Mouse (Mus musculus) layer of hippocampus, postnatal 36 days (tissue): Measurements from ENCODE around the gene Slc37a3. TPM values are rescaled to one million over a fixed set of nuclear protein-coding genes. Genes with fewer than 3 reads are reported as not detected.
"Not testable (repeated sequence)": the region's sequence is repeated elsewhere in the genome, so short reads cannot be mapped to it uniquely, and the experiment has no call there.

Experiments
- DNase-seq, 2 experiments: peaks; one replicate each; pipeline ENCODE4 v3.0.0; 2022
- total RNA-seq, 2 experiments: library from RNA; stranded (reverse); gene quantifications; 2 replicates each; pipeline ENCODE4 v1.2.3; 2021

Slc37a3 gene
- total RNA-seq, 2 experiments from 2014 or later, result 73.8 to 84.2 TPM

DNA sequence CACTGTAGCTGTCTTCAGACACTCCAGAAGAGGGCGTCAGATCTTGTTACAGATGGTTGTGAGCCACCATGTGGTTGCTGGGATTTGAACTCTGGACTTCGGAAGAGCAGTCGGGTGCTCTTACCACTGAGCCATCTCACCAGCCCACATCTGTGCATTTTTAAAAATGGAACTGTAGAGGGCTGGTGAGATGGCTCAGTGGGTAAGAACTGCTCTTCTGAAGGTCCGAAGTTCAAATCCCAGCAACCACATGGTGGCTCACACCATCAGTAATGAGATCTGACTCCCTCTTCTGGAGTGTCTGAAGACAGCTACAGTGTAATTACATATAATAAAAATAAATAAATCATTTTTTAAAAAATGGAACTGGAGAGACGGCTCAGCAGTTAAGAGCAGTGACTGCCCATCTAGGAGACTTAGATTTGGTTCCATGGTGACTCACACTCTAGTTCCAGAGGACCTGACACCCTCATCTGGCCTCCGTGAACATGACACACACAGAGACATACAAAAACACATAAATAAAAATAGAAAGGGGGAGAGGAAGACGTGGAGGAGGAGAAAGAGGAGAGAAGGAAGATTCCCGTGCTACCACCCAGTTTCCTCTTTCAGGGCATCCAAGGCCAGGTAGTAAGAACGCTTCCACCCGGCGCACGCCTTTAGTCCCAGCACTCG, 823 bp upstream of the Slc37a3 start:
- not testable (repeated sequence) for DNase-seq

- DNase-seq, result no peak
These were observed 700 bp downstream of the Slc37a3 start for GRCm38 (mm10) chr6:39376775-39377174.

DNA sequence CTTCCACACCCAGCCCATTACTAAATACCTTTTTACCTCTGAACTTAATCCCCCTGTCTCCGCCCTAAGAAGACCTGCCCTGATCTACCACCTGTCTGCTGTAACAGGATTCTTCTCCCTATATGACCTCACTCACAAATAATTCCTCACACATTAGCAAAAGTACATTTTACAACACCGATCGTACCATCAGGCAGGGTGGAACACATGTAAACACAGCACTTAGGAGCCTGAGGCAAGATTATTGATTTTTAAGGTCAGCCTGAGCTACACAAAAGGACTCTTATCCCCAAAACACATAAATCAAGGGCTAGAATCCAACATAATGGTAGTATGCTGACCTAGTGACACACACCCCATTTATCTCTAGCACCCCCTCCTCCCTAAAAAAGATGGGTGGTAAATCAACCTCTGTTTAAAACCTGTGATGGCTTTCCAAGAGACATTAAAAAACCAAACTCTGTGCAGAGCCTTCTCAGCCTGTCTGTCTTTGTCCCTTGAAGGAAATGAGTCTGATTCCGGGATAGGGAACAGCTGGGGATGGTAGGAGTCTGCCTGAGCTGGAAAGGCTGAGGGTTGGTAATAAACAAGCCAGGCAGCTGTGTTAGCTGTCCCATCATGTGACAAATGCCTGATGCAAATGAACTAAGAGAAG, 4.0 kb downstream of the Slc37a3 start:
- no peak for DNase-seq

DNA sequence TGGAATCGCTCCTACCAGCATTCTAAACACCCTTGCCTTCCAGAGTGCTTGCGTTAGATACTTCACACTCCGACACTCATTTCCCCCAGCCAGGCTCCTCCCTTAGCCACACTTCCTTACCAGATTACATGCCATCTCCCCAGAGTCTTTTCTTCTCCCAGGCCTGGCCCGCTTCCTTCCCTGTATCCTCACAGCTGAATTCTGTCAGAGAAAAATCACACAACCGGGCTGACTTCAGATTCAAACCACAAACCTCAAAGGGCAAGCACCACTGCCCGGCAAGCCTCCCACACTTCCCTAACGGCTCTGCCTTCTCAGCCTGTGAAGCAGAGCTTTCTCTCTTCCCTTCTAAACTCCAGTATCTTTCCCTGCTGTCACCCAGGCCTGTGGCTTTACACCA, 4.7 kb downstream of the Slc37a3 start:
- DNase-seq, result no peak

DNA sequence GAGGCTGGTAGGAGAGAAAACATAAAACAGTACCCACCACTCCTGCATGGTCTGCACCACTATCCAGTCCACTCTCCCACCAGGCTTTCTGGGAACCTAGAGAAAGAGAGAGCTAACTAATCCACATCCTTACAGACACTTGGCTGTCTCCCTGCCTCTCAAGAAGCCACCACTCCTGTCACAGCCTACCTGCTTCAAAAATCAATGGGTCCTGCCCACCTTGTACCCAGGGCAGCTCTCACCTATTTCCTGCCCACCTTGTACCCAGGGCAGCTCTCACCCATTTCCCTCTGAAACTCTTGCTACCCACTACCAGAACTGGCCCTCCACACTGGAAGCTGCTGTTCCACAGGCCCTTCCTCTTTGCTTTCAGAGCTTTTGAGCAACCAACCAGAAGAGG, 5.4 kb downstream of the Slc37a3 start:
- no peak for DNase-seq

DNA sequence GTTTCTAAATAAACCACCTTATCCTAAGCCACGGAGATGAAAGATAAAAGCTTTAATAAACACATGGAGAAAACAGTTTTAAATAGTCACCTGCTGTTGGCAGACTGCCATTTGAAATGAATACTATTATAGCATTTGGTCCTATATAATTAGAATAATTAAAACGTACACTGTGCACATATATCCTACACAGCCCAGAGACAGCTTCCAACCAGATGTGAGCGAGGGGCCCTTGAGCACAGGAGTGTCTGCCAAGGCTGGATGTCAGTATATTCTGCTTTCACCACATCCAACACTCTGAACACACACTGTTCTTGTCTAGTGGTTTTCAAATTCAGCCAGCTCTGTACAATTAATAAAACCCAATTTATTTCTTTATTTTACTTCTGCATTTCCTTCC, 7.8 kb downstream of the Slc37a3 start:
- DNase-seq, result no peak

- no peak for DNase-seq
These were observed 14.8 kb downstream of the Slc37a3 start for GRCm38 (mm10) chr6:39362684-39363083.

- not testable (repeated sequence) for DNase-seq
These were observed 18.3 kb downstream of the Slc37a3 start for GRCm38 (mm10) chr6:39359207-39359606.

DNA sequence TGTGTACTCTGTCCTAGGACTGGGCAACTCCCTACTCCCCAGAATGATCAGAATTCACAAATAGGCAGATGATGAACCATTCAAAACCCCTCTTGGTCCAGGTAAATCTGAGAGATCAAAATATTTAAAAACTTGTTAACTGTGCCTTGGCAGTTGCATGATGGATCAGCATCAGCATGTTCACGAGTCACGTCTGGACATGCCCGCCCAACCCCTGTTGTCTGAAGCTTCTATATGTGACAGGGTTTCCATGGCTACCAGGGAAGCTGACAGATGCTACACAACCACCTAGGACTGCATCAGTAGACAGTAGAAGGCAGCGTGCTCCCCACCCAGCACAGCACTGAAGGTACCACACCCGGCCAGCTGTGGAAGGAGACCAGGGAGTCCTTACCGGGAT, 28.5 kb downstream of the Slc37a3 start:
- no peak for DNase-seq

DNA sequence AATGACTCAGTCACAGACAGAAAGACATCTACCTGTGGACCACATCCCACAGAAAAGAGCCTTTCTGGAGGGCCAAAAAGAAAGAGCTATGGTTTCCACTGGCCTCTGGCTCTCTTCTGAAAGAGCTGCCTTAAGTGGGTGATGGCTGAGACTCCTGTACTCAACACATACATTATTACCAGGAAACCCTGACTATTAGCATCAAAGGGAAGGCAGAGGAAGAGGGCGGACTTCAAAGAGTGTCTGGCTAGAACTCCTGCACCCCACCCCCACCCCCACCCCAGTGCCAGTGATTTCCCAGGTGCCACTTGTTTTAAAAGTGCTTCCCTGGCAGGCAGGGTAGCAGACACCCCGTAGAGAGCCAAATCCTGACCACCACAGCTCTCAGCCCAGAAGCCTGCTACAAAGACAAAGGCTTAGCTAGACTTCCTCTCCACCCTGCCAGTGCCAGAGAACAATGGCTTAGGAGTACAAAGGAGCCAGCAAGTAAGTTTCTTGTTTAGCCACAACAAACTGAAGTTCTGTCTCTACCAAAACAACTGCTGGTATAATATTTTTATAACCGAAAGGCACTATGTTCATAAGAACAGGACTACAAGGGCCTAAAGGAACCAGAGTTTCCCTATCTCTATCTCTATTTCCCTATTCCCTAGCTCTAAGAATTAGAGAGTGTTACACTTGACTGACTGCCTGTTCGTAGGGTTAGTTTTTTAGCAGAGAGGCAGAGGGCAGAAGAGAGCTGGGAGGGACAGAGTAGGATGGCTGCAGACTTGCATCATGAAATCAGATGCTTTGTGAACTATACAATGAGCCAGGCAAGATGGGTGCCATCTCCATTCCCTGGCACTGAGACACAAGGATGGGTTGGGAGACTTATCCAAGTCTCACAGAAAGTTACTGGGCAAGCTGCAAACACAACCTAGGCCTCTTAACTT, 29.3 kb downstream of the Slc37a3 start:
- no peak for DNase-seq

DNA sequence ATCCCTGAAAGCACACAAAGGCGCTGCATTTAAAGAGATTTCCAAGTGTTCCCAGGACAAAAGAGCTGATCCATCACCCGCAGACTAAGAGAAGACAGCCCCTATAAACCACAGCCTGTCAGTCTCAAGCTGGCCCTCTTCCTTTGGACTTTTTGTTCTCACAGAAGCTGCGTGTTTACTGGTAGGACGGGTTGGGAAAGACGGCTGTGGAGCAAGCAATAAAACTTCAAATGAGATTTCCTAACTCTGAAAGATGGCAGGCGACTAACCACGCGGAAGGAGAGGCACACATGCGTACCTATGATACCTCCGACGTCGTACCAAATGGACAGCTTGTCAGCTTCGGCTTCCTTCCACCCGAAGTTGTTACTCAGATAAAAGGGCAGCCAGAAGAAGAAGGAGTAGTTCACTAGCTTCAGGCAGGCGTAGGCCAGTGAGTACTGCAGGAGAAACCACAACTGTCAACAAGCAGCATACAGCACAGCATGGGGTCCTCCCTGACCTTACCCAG, 30.4 kb downstream of the Slc37a3 start:
- DNase-seq, result no peak

GRCm38 (mm10) chr6:39345430-39345829, 32.0 kb downstream of the Slc37a3 start:
- no peak for DNase-seq

DNA sequence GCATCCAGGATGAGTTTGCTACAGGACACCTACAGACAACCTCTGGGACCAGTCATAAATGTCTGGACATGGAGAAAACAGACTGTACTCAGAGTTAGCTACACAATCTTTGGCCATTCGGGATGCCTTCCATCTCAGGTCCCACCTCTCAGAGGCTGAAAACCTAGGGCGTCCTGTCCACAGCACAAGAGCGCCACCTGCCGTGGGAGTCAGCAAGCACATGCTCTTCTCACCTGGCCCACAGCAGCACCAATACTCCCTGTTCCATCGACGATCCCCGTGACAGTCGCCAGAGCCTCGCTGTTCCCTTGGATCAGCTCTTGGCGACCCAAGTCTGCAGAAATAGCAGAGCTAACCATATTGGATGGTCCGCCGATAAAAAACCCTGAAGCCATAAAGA, 33.5 kb downstream of the Slc37a3 start:
- peak; percentile 76 to 79 for DNase-seq

- DNase-seq, result no peak
These were observed 35.7 kb downstream of the Slc37a3 start for GRCm38 (mm10) chr6:39341798-39342197.

GRCm38 (mm10) chr6:39338359-39338758, 39.1 kb downstream of the Slc37a3 start:
- no peak for DNase-seq

- DNase-seq, result no peak
These were observed 42.6 kb downstream of the Slc37a3 start for GRCm38 (mm10) chr6:39334873-39335272.

DNA sequence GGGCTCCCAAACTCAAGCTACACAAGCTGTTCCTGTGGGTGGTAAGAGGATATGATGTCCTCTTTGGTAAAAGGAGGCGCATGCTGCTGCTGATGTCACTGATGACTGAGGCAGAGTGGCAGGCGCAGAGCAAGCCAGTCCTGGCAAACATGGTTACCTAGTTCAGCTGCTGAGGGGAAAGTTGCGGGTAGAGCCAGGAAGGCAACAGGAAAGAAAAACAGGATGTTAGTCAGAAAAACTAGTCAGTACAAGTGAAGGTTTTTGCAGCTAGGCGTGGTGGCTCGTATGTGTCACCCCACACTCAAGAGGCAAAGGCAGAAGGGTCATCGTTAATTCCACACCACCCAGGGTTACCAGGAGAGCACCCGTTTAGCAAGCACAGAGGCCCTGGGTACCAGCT, 43.3 kb downstream of the Slc37a3 start:
- peak in 1 of 2 experiments; percentile 21 for DNase-seq

DNA sequence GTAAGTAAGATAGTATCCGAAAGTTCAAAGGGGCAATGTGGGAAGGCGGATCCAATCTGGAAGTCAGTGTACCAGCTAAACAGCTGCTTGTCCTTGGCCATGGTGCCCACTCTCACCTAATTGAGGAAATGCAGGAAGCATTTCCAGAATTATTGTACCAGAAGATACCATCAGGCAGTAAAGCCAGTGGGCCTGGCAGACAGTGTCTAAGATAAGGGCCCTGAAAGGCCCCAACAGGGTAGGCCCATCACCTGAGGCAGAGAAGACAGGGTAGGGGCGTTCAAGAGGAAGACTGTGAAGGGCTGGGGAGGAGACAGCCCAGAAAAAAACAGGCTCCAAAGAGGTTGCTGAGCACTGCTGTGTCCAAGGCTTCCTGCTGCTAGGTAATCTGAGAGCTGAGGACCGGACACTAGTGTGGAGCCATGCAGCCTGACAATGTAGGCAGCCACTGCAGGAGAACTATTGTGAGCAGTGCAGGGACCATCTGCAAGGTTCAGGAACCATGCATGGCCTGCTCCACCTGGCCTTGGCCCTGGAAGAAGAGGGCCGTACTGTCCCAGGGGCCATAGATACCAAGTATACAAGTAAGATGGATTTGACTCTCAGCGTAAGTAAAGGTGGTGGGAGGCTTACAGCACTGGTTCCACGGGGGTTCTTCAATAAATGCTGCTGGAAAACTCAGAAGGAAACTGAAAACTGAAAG, 45.3 kb downstream of the Slc37a3 start:
- DNase-seq, result no peak

DNA sequence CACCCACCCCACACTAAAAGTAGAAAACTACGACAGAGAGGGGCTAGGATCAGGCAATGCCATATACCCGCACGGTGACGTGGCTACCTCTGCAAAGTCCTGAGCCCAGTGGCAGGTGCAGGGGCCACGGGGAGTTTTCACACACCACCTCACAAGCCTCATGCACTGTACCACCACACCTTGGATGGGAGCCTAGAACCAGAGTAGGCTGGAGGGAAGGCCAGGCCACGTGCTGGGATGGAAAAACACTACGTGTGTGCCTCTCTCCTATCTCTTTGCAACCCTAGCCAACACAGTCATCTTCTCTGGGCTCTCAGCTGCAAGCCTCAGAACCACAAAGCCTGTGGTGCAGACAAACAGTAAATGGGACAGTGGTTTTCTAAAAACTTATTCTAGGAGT, 46.5 kb downstream of the Slc37a3 start:
- DNase-seq, result no peak

DNA sequence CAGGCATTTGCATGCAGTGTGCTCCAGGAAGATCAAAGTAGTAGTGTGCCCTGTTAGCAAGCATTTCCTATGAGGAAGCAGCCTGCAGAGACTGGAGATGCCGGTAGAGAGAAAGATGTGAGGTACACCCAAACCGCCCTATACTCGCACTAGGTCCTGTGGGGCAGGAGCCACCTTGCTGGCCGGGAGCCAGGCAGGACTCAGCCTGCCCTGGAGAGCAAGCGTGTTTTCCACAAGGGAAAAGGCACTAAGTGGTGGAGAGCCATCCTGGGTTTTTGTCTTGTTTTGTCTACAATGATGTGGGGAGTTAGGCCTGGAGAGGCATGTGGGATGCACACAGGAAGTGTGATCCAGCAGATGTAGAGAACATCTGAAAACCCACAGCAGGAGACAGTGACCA, 57.2 kb downstream of the Slc37a3 start:
- DNase-seq, result no peak

DNA sequence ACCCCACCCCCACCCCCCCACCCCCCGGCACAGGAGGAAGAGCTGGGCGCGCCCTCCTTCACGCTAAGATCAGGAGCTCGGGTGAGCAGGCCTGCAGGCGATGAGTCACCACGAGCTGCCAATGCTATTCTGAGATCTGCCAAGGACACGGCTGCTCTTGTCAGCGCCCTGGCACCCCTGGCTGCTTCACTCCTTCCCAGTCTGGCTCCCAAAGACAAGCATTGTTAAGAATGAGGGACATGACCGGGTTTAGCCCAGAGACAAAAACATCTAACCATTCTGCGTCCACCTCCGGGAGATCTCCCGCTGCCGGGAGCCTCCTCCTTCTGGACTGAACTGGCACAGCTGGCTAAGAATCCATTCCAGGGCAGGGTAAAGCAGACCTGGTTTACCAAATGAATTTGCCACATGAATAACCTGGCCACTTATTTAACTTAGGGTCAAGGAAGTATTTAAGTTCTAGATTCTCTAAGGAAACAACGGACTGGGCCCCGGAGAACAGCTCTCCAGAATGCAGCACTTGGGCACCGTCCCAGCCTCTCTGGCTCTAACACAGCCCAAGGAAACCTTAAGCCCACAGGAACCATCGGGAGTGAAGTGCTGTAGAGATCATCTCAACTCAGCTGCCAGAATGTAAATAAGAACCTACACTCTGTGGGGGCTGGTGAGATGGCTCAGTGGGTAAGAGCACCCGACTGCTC, 58.3 kb downstream of the Slc37a3 start:
- peak; percentile 53 to 55 for DNase-seq

DNA sequence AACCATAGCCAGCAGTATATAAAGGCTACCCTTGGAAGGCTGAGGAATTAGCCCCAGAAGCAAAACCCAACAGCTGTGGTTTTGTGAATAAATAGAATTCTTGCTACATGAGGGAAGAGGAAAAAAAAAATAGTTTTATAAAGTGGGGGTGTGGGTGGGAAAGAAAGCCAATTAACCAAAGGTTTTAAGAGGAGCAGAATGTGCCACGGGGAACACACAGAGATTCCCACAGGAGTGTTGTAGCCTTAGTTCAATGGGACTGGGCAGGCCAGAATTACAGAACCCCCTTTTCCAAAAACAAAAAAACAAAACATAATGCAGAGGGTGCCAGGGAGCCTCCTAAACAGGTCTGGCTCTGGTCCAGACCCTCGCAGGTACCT, 58.9 kb downstream of the Slc37a3 start:
- DNase-seq, result no peak
